Mouse (Mus musculus): ENCODE measurements around the gene Smok2a.
"Not testable (repeated sequence)": the region's sequence is repeated elsewhere in the genome, so short reads cannot be mapped to it uniquely, and the experiment has no call there.

Smok2a gene

GRCm38 (mm10) chr17:13214169-13214568 is 6.8 kb upstream of the Smok2a start:
- no peak for DNase-seq (ENCODE audit: low read depth, low spot score)

DNA sequence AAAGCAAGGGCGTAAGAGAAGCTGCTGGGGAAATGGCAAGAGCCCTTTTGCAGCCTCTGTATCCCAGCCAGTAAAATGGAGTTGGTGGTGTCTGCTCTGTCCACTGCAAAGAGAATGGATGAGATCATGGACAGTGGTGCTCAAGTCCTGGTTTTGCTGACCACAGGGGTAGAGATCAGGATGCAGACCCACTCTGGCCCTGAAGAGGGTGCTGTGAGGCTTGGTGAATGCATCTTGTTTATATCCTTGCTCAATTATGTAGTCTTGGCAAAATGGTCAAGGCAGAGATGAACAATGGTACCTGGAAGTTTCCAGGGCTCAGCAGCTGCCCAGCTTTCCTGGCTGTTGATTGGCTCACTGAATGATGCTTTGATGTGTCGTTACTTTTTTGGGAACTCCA is 5.4 kb upstream of the Smok2a start:
- DNase-seq (ENCODE audit: low read depth, low spot score), result no peak

- not testable (repeated sequence) for DNase-seq (ENCODE audit: low read depth, low spot score)
Measured at GRCm38 (mm10) chr17:13221921-13222320, 933 bp downstream of the Smok2a start.

DNA sequence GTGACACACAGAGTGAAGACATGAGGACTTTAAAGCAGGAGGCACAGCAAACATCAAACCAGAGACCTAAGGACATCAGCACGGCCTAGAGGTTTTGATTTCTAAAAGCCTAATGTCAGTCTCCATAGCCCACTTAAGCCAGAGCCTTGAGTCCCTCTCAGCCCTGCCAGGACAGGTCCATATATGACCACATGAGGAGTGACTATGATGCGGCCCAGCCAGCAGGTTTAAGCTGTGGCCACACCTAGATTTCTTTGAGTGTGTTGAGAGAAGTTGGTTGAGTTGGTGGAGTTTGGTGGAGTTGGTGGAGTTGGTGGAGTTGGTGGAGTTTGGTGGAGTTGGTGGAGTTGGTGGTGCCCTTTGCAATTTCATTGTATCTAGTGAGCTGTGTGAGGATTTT is 9.0 kb downstream of the Smok2a start, which contains the start of gene Smok2b:
Smok2b (plus strand) TSS at position 301 of the 400 bp plus-strand sequence.
- not testable (repeated sequence) for DNase-seq (ENCODE audit: low read depth, low spot score)

GRCm38 (mm10) chr17:13239461-13239860 is 18.5 kb downstream of the Smok2a start:
- not testable (repeated sequence) for DNase-seq (ENCODE audit: low read depth, low spot score)

- not testable (repeated sequence) for DNase-seq (ENCODE audit: low read depth, low spot score)
Measured at GRCm38 (mm10) chr17:13240807-13241727, 20.1 kb downstream of the Smok2a start.

- not testable (repeated sequence) for DNase-seq (ENCODE audit: low read depth, low spot score)
Measured at GRCm38 (mm10) chr17:13254786-13255185, 33.8 kb downstream of the Smok2a start.

Measured in ZHBTc4 (cell line).